Mouse (Mus musculus) fat pad, adult 2 months (tissue): ENCODE results near the gene 1700023F06Rik.

Experiments used
- DNase-seq: peaks from one replicate; pipeline ENCODE4 v3.0.0-alpha.2; 2011; ENCODE audit warnings: low read depth, low spot score; ENCODE audit errors: extremely low read depth

Gene 1700023F06Rik

DNA sequence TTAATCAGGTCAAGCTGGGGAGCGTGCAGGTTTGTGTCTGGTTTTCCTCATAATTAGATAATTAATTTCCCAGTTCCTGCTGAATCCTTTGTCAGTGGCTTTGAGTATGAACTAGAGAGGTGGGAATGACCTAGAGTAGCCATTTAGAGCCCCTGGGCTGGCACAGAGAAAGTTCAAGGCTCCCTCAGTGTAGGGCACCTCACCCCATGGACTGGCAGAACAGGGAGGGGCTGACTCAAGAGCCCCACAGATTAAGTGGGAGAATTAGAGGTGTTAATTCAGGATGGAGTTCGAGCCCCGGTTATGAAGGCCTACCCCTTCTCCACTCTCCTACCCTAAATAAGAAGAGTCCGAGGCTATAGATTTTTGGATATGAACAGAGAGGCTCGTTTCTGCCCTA lies 38.7 kb downstream of the 1700023F06Rik start:
- DNase-seq = no peak

DNA sequence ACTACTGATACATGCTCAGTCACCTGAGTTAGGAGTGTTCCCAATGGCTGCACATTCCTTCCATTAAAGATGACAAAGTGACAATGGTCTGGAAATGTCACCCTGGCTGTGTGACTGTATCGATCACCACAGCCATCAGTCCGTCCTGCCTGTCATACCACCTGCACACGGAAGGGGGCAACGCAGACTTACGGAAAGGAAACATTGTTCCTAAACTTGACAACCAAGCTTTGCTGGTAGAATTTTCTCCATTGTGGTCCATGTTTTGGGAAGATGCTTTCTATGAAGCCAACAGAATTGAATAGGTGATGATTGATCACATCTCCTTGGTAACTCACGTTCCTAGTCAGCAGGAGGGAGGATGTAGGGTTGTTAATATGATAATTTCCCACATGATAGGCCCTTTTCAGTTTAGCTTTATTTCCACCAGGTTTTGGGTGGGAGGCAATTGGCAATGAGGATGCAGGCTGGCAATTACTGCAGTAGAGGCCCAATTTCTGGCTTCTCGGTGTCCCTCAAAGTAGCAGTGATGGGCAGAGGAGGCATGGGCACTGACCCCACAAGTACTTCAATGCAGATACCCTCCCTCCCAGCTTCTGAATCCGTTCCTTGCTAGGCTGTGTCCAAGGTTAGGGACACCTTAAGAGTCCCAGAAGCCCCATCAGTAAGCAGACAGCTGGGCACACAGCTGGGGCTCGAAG lies 39.5 kb downstream of the 1700023F06Rik start:
- no peak for DNase-seq

DNA sequence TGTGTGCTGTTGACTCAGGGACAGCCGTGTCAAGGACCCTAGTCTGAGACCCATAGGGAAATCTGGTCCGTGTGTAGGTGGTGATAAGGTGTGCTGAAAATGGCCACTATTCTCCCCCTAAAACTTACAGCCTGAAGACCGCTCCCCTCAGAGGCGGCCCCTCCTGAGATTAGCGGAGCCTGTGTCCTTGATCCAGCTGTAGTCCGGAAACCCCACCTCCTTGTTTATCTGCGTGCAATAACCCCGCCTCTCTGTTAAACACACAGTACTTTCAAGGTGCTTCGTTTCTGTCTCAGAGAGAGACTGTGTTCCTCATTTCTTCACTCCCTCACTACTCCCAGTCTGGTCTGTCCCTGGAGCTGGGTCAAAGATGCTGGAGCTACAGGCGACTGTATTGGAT lies 44.0 kb downstream of the 1700023F06Rik start:
- no peak for DNase-seq

DNA sequence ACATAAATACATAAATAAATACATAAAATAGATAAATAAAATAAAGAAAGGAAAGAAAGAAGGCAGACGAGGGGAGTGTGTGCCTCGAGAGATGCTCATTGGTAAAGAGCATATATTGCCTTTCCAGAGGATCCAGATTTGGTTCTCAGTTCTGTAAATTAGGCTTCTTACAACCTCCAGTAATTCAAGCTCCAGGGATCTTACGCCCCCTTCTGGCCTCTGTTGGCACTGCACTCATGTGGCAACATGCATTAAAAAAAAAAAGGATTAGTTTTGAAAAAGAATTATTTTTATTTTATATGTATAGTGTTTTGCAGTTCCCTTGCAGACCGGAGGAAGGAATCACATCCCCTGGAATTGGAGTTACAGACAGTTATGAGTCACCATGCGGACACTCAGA lies 46.2 kb downstream of the 1700023F06Rik start:
- no peak for DNase-seq

DNA sequence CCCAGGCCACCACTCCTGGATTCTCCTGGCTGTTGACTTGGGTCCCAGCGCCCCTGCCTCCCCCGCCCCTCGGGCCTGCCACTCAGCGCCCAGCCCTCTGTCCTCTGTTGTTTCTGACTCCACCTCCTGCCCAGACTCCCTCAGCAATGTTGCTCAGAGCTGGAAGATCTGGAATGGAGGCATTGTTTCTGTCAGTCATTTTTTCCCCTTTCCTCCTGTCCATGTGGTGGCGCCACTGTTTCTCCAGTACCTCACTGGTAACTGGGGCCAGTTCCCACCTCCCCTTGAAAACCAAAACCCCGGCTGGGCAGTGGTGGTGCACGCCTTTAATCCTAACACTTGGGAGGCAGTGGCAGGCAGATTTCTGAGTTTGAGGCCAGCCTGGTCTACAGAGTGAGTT lies 46.9 kb downstream of the 1700023F06Rik start:
- no peak for DNase-seq

GRCm38 (mm10) chr11:103160738-103161137 lies 47.6 kb downstream of the 1700023F06Rik start:
- DNase-seq = no peak

GRCm38 (mm10) chr11:103158621-103159478 lies 49.5 kb downstream of the 1700023F06Rik start:
- DNase-seq = peak; percentile 91

- DNase-seq = no peak
These were observed 58.6 kb downstream of the 1700023F06Rik start for GRCm38 (mm10) chr11:103149771-103150170.
